Mouse (Mus musculus): ENCODE results near the gene 4932429P05Rik. TPM values are rescaled to one million over a fixed set of nuclear protein-coding genes. Genes with fewer than 3 reads are reported as not detected.

The 4932429P05Rik gene
- not detected for polyA plus RNA-seq (2015; fragmentation: Illumina TruSeq; extraction: RNeasy Lipid Tissue Mini Kit (QIAGEN cat#74804); ENCODE audit: insufficient read depth, low read depth, low replicate concordance)

GRCm38 (mm10) chrX:89751968-89752367 lies at the start of gene 4932429P05Rik:
Gene 4932429P05Rik (plus strand): TSS chrX:89752268.

Other genes starting within 250 kb of the 4932429P05Rik start
- gene 4930415L06Rik, start 180.6 kb downstream of the 4932429P05Rik start, polyA plus RNA-seq (2015; fragmentation: Illumina TruSeq; extraction: RNeasy Lipid Tissue Mini Kit (QIAGEN cat#74804); ENCODE audit: insufficient read depth, low read depth, low replicate concordance), result not detected